Mouse (Mus musculus) kidney, postnatal 4 days (tissue): ENCODE results near the gene Cnr2.

Source experiments
- DNase-seq, 2 experiments: peaks; one replicate each; pipeline ENCODE4 v3.0.0; 2021; ENCODE audit warnings: mixed read lengths in 2 of 2

The Cnr2 gene

DNA sequence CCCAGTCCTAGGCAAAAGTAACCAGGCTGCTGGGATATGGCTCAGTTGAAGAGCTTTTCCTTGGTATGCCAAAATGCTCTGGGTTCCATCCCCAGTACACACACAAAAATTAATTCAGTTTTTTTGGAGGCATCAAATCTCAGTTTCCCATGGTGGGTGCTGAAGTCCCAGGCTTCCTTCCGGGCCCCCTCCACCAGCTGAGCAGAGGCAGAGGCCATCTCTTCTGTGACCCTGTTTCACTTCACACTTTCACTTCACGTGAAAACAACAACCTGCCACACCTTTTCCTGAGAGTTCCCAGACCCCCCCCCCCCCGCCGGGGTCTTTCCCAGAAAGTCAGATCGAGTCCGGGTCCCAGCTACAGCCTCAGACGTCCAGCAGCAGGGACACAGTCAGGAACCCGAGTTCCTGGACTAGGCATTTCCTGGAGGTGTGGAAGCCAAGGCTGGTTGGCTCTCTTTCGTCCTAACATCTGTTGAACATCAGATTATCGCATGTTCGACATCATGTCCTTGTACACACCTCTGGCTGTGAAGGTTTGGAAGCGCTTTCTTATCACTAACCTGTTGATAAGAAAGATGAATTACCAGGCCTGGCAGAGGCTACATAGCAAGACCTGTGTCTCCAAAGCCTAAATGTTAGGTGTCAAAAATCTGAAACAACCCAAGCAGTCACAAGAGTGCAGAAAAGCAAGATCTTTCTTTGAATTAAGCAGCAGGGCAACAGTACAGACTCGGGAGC is 14.3 kb downstream of the Cnr2 start:
- no peak for DNase-seq

DNA sequence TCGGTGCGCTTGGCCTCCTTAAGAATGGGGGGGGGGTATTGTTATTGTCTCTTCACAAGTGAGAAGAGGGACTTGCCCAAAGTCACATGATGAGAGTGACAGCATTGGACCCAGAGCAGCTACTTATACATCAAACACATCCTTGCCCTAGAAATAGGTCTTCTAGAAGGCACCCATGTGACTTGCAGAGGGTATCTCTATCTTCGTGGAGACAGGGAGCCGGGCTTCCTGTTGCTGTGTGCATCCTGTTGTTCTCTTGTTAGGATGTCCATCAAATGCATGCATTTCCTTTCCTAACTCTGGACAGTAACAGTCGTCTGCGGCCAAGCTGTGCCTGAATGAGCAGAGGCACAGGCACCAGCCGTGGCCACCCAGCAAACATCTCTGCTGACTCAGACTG is 16.3 kb downstream of the Cnr2 start:
- DNase-seq, result peak; percentile 18 to 41

DNA sequence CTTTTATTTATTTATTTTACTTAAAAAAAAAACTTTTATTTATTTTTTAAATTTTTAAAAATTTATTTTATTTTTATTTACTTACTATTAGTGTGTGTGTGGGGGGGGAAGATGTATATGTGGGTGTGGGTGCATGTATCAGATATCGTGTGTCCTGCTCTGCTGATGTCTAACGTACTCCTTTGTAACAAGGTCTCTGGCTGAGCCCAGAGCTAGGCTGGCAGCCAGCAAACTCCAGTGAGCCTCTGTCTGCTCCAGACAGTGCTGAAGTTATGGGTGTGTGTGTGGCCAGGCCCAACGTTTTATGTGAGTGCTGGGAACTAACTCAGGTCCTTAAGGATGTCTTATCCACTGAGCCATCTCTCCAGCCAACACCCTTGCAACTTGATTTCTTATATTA is 17.0 kb downstream of the Cnr2 start:
- peak in 1 of 2 experiments; percentile 27 for DNase-seq

DNA sequence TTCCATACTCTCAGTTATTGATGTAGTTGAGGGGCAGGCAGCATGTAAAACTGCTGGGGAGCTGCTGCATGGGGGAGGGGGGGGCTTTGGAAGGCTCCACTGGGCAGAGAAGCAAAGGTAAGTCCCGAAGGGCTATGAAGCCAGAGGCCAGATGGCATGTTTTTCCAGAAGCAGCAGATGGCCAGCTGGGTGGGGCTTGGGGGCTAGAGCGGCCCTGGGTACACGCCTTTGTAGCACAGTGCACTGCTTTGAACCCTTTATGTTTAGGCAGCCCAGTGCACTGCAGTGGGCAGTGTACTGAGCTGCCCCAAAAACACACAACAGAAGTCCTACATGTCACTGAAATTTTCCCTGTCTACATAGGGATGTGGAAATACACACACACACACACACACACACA is 17.6 kb downstream of the Cnr2 start:
- no peak for DNase-seq

DNA sequence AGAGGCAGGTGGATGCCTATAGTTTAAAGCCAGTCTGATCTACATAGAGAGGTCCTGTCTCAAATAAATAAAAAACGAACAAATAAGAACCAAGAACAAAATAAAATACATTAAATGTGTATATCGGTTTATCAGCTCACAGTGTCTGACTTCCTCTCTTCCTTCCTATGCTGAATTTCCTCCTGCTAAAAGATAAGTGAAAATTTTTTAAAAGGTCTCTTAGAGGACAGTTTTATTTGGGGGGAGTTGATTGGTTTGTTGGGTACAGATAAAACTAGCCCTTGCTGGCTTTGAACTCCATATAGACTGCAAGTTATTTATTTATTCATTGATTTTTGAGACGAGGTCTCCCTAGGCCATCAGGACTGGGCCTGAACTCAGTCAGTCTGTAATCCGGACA is 18.2 kb downstream of the Cnr2 start:
- no peak for DNase-seq

DNA sequence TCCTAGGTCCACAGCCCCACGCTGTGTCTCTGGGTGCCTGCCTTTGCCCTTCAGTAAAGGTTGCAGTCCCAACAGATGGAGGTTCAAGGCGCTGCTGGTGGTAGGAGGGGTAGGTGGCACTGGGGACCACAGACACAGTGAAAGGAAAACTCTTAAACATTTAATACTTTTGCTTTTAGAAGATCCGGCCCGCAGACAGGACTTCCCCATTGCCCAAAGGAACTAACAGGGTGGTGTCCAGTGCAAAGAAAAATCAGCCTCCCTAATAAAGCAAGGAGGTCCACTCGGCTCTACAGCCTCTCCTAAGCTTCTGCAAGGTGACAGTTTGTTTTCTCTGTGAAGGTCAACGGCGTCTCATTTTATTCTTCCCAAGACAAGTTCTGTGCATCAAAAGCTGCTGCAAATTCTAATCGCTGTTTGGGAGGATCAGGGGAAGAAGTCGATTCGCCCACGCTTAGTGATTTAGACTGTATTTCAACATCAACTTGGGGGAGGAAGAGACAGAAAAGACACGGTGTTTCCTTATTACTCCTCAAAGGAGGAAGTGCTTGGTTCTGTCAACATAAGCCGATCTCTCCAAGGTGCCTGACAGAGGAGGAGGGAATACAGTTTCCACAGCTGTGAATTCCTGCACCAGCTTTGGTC is 23.6 kb downstream of the Cnr2 start:
- DNase-seq, result no peak

DNA sequence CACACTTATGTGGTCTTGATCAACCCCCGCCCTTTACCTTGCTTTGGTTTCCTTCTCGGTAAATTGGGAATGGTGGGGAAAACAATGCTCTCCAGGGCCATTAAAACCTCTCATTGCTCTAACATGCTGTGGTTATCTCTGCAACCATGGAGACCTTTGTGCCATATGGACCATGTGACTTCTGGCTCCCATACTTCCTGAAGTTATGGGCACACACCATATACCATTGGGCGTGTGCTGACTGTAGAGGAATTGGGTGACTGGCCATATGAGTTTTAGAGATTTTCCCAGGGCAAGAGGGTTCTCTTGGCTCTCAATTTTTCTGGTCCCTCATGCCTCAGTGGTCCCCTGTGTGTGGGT is 24.1 kb downstream of the Cnr2 start:
- no peak for DNase-seq

DNA sequence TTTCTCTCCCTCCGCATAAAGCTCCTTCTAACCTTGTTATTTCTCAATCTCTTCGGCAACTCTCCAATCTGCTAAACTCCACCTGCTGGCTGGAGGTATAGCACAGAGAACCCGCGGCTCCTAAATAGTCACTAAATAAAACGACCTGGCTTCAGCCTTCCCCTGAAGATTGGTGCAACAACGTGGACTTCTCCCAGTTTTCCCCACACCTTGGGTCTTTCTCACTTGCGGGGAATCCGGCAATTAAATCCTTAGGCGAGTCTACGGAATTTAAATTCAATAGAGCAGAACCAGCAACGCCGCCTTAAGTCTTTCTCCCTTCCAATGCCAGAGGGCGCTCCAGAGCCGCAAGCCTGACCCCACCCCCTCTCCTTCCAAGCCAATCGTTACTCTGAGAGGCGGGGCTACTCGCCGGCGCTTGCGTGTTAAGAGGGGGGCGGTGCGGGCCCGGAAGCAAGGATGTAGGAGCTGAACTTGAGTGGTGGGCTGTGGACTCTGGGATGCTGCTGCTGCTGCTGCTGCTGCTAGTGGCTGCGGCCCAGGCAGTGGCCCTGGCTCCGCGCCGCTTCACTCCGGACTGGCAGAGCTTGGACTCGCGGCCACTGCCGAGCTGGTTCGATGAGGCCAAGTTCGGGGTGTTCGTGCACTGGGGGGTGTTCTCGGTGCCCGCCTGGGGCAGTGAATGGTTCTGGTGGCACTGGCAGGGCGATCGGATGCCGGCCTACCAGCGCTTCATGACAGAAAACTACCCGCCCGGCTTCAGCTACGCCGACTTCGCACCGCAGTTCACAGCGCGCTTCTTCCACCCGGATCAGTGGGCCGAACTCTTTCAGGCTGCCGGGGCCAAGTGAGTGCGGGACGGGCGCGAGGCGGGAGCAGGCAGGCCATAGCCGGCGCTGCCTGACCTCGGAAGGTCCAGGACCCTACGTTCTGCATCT is 25.4 kb downstream of the Cnr2 start, which contains the start of gene Fuca1:
Fuca1 (plus strand) TSS at position 432 of the 938 bp plus-strand sequence.
- DNase-seq, result peak; percentile 97 to 98

DNA sequence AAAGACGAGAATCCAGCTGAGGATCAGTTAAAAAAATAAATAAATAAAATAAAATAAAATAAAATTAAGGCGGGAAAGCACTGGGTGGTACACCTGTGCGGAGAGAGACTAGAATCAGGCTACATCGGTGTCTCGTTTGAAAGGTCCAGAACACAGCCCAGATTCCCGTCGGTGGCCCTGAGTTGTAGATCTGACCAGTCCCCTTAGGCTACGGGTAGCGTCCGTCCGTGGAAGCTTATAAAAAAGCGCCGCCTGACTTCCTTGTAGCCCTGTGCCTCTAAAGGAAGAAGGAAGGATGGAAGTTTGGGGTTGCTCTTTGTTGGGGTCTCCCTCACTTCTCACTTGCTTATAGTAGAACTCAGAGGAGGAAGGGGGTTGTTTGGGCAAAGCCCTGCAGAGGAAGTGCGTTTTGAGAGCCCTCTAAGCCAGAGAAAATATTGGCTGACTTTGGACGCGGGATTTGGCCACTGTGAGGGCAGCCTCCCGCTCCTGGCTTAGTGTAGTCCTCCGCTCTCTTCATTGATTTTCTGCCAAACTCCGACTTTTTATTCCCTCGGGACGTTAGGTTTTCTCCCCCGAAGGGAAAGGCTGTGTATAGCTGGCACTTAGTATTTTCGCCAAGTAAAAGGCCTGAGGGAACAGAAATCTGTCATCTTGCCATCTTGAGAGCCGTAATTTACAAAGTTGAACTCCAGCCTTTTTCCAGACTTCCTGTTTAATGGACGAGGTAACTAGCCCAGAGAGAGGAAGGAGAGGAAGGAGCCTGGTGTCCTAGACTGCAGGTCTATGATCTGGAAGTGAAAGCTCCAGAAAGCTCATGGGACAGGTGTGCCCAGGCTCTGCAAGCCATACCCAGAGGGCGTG is 26.3 kb downstream of the Cnr2 start:
- DNase-seq, result peak; percentile 35 to 49

DNA sequence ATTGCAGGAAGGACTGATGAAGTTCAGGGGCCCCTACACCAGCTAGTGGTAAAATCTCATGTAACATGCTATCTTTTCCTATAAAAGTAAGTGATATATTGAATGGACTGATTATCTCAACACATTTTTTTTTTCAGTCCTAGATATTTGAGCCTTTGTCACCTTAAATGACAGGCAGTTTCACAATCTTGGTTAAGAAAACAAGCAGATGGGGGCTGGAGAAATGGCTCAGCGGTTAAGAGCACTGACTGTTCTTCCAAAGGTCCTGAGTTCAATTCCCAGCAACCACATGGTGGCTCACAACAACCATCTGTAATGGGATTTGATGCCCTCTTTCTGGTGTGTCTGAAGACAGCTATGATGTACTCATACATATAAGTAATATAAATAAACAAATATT is 27.0 kb downstream of the Cnr2 start:
- DNase-seq, result no peak

DNA sequence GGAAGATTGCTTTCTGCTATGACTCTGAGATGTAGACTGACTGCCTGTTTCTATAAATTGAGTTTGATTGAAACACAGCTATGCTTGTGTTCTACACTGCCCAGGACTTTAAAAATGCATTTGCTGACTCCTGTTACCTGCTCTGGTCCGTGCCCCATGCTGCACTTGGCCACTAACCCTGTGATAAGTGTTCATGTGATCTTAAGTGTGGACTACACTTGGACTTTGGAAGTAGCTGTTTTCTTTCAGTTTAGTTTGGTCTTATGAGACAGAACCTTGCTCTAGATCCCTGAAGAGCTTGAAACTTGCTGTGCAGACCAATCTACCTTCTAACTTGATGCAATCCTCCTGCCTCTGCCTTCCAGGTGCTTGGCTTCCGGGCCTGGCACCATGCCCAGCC is 29.2 kb downstream of the Cnr2 start:
- no peak for DNase-seq

DNA sequence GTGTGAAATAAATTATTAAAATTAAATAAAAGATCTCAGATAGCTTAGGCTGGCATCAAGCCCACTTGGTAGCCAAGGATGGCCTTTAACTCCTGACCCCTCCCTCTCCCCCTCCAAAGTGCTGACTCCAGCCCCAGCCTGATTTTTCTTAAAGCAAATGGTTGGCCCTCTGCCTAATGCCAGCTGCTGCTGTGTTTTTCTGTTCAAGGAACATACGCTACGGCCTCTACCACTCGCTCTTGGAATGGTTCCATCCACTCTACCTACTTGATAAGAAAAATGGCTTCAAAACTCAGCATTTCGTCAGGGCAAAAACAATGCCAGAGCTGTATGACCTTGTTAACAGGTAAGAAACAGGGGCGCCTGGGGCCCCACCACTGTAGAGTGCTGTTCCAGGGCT is 30.1 kb downstream of the Cnr2 start:
- no peak for DNase-seq

DNA sequence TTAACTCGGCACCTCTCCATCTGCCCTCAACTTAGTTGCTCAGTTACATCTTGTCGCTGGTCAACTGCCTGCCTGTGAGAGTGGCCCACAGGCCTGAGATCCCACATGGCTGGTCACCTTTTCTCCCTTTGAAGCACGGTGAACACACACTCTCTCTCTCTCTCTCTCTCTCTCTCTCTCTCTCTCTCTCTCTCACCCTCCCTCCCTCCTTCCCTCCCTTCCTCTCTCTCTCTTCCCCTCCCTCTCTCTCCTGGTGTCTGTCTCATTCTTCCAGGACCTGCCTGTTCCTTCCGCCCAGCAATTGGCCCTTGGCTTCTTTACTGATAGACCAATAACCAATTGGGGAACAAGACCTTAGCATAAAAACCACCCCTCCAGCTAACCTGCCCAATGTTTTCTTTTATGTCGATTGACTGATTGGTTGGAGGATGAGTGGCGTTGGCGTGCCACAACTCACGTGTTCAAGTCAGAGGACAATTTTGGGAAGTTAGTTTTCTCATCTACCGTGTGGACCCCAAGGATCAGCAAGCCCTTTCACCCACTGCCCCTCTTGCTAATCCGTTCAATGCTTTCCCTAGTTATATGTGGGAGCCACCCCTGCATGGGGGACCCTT is 31.1 kb downstream of the Cnr2 start:
- no peak for DNase-seq

DNA sequence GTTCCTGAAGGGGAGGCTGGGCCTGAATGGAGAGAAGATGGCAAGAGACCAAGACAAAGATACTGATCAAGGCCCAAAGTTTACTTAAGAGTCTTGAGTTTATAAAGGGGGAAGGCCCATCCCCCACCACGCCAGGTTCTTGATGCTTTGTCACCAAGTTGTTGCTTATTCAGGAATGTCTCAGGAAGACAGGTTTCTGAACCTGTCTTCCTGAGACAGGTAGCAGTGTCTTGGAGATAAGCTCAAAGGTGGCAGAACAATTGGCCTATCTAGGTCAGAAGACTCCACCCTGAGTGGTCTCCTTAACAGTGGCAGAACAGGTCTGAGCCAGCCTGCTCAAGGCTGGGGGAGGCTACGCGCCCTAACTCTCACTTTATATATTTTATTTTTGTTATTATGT is 31.7 kb downstream of the Cnr2 start:
- DNase-seq, result no peak

DNA sequence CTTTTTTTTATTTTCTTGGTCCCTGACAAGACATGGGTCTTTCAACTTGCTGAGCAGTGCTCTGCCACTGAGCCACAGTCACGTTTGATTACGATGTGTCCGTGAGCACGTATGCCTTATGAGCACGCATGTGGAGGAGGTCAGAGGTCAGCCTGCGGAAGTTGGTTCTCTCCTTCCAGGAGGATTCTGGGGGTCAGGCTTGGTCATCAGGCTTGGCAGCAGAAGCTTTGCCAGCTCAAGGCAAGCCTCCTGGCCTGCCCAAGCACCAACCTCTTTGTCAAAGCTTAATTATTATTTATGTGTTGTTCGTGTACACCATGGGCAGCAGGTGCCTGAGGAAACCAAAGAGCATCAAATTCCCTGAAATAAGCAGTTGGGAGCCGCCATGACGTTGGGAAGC is 33.2 kb downstream of the Cnr2 start:
- no peak for DNase-seq

DNA sequence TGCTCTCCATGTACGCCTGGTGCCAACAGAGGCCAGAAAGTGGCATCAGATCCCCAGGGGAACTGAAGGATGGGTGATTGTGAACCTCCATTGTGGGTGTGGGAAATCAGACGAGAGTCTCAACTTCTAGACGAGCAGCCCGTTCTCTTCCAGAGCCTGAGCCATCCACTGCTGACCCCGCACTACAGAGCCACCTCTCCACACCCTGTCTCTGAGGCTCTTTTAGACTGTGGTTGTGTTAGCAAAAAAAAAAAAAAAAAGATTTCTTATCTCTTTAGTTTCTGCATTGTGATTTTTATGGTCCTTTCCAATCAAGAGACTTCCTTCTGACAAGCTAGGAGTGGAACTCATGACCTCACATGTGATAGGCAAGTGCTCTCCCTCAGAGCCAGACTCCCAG is 34.2 kb downstream of the Cnr2 start:
- DNase-seq, result no peak

DNA sequence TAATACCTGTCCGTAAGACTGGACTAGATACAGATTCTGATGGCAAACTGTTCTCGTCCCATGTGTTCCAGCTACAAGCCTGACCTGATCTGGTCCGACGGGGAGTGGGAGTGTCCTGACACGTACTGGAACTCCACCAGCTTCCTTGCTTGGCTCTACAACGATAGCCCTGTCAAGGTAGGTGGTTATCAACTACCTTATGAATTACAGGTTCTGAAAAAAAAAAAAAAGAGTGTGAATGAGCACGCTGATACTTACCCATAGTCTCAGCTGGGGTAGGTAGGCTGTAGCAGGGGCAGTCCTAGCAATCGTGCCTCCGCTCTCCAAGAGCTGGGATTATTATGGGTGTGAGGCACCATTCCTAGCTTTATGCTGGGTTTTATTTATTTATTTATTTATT is 34.6 kb downstream of the Cnr2 start:
- no peak for DNase-seq

DNA sequence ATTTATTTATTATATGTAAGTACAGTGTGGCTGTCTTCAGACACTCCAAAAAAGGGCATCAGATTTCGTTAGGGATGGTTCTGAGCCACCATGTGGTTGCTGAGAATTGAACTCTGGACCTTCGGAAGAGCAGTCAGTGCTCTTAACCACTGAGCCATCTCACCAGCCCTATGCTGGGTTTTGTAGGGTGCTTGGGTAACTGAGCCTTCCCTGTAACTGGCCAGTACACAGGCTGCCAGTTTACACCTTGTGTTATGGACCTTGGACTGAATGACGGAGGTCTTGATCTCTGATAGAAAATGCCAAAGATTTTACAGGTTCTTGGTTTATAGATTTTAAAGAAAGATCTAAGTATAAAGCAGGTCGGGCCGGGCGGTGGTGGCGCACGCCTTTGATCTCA is 35.0 kb downstream of the Cnr2 start:
- no peak for DNase-seq

DNA sequence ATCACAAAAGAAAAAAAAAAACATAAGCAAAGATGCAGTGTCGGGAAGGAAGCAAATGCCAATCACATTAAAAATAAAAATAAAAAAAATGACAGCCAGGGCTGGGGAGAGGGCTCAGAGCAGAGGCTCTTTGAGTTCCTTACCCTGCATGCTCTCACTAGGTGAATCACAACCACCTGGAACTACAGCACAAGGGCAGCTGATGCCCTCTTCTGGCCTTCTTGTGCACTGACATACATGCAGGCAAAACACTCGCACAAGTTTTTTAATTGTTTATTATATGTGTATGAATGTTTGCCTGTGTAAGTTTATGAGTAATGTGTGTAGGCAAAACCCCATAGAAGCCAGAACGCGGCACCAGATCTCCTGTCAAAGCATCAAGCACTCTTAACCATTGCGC is 36.6 kb downstream of the Cnr2 start:
- DNase-seq, result peak; percentile 33 to 48

DNA sequence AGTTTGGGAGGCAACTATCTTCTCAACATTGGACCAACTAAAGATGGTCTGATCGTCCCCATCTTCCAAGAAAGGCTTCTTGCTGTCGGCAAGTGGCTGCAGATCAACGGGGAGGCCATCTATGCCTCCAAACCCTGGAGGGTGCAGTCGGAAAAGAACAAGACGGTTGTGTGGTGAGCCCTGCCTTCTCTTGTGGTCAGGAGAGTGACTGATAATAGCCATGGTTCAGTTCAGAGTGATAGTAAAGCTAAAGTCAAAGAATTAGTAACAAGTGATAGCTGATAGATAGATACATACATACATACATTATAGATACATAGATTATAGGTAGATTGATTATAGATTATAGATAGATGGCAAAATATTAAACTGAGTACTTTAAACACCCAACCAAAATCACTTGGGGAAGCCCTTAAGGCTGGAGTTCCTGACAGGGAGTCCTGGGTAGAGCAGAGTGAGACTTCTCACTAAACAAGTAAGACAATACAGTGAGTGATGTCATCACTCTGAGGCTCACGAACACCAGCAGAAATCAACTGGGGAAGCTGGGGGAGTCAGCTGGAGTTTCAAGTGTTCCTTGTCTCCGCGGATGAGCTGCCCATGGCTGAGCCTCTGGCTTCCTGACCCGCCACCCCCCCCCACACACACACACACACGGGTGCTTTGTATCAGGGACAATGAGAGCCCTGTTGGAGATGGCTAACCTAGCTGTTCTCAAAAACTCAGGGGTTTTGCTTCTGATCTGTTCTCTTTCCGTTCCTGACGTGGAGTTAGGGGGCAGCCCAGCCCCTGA is 39.7 kb downstream of the Cnr2 start:
- no peak for DNase-seq

DNA sequence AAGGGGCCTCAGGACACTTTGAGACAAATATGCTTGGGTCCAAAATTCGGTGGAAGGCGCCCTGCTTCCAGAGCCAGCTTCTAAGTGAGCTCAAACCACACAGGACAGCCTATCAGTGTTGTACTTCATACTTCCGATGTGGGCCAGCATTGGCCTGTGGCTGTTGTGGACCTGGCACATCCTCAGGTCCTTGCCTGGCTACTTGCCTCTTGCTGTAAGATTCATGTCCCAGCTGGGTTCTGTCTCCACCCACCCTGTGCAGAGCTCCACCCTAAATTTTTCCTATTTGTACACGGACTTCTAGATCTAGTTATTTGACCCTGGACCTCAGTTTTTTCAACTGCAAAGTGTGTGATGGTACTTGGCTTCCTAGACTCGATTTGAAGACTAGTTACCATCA is 40.3 kb downstream of the Cnr2 start:
- DNase-seq, result no peak
